Mouse (Mus musculus): ENCODE data around the gene Zbtb8a.
"Not testable (repeated sequence)": the region's sequence is repeated elsewhere in the genome, so short reads cannot be mapped to it uniquely, and the experiment has no call there.

The Zbtb8a gene

GRCm38 (mm10) chr4:129376961-129377545 is 863 bp downstream of the Zbtb8a start:
- DNase-seq (ENCODE audit: low spot score) = peak; percentile 15

GRCm38 (mm10) chr4:129375821-129376220 is 2.1 kb downstream of the Zbtb8a start:
- no peak for DNase-seq (ENCODE audit: low spot score)

GRCm38 (mm10) chr4:129375000-129375399 is 2.9 kb downstream of the Zbtb8a start:
- no peak for DNase-seq (ENCODE audit: low spot score)

DNA sequence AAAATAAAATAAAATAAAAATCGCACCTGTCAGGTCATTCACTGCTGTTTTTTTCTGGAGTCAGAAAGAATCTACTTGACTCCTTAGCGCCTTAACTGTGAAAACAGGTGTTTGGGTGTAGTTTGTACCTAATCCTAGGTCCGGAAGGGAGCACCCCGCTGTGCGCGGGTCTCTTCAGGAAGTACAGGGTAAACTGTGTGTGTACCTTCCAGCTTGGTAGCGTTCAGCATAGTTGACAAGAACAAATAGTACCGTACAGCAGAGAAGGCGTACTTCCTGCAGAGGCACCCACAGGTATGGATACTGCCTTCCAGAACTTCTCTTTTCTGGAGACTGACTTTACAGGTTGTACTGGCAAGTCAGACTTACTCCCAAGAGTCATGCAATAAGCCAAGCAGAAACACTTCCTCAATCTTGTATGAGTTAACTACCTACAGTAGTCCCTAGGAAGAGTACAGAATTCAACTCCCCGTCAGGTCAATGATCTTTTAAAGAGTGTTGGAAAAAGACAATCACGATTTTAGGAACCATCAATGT is 3.6 kb downstream of the Zbtb8a start:
- no peak for DNase-seq (ENCODE audit: low spot score)

- no peak for DNase-seq (ENCODE audit: low spot score)
These were observed 4.5 kb downstream of the Zbtb8a start for GRCm38 (mm10) chr4:129373202-129373976.

GRCm38 (mm10) chr4:129371391-129371790 is 6.5 kb downstream of the Zbtb8a start:
- DNase-seq (ENCODE audit: low spot score) = no peak

GRCm38 (mm10) chr4:129365224-129365623 is 12.7 kb downstream of the Zbtb8a start:
- DNase-seq (ENCODE audit: low spot score) = no peak

DNA sequence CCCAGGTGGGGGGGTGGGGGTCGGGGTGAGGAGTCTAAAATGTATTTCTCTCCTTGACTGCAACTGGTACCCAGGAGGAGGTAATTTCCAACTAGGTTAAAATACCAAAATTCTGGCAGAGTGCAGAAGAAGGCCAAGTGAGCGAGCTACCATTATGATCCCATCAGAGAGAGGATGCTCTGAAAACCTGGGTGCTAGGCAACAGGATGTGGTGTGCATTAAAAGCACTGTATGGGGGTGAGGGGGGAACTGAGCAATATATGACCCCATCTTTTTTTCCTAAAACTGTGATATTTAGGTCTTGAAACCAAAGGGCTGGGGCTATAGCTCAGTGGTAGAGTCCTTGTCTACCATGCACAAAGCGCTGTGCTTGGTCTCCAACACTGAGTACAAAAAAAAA is 13.5 kb downstream of the Zbtb8a start:
- no peak for DNase-seq (ENCODE audit: low spot score)

DNA sequence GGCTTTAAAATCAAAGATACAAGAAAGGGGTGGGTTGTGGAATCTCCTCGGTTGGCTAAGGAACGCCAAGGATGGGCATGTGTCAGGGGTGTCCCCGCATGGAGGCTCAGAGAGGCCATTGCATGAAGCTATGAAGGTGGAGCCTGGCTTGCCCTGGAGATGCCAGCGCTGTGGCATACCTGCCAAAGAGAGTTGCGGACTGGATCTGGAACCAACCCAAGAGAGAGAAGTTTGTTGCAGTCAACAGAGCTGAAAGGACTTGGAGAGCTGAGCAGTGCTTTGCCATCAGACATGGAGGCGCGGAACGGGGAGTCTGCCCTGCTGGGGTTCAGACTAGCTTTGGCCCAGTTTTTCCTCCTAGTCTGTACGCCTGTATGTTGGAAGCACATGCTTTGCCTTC is 14.5 kb downstream of the Zbtb8a start:
- DNase-seq (ENCODE audit: low spot score) = no peak

- no peak for DNase-seq (ENCODE audit: low spot score)
These were observed 15.1 kb downstream of the Zbtb8a start for GRCm38 (mm10) chr4:129362771-129363170.

DNA sequence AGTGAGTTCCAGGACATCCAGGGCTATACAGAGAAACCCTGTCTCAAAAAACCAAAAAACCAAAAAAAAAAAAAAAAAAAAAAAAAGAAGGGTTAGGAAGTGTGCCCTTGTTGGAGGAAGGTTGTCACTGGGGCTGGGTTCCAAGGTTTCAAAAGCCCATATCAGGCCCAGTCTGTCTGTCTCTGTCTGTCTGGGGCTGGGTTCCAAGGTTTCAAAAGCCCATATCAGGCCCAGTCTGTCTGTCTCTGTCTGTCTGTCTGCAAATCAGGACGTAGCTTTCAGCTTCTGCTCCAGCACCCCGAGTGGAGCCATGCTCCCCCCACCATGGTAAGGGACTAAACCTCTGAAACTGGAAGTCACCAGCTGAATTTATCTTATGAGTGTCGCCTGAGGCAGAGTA is 15.7 kb downstream of the Zbtb8a start:
- not testable (repeated sequence) for DNase-seq (ENCODE audit: low spot score)

- no peak for DNase-seq (ENCODE audit: low spot score)
These were observed 20.2 kb downstream of the Zbtb8a start for GRCm38 (mm10) chr4:129357613-129358163.

DNA sequence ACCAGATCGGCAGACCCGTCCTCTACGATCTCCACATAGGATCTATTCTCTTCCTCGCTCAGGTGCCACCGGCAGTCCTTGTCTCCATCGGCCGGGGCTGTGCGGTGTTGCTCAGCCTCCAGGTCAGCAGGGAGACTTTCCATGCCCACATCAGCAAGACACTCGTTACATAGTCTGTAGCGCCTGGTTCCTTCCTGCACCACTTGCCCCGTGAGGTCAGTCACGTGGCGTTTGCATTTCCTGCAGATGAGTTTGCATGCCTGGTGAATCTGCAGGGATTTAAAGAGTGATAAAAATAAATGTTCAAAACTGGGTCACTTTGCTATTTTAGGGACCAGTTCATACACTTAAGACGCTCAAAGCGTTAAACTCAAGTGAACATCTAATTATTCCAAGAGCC is 23.7 kb downstream of the Zbtb8a start:
- no peak for DNase-seq (ENCODE audit: low spot score)

GRCm38 (mm10) chr4:129353176-129353575 is 24.7 kb downstream of the Zbtb8a start:
- no peak for DNase-seq (ENCODE audit: low spot score)

GRCm38 (mm10) chr4:129351111-129351510 is 26.8 kb downstream of the Zbtb8a start:
- DNase-seq (ENCODE audit: low spot score) = peak; percentile 65

DNA sequence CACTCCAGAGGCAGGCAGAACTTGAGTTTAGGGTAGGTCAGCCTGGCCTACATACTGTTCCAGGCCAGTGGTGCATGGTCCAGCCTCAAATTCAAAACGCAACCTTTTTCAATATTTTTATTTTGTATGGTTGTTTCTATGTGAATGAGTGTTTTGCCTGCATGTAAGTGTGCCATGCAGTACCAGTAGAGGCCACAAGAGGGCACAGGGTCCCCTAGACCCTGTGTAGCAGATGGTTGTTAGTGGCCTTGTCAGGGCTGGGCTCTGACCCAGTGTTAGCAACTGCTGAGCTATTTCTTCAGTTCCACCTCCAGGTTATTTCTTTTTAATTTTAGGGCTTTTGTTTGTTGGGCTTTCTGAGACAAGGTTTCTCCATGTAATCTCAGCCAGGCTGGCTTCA is 27.3 kb downstream of the Zbtb8a start:
- DNase-seq (ENCODE audit: low spot score) = peak; percentile 80

DNA sequence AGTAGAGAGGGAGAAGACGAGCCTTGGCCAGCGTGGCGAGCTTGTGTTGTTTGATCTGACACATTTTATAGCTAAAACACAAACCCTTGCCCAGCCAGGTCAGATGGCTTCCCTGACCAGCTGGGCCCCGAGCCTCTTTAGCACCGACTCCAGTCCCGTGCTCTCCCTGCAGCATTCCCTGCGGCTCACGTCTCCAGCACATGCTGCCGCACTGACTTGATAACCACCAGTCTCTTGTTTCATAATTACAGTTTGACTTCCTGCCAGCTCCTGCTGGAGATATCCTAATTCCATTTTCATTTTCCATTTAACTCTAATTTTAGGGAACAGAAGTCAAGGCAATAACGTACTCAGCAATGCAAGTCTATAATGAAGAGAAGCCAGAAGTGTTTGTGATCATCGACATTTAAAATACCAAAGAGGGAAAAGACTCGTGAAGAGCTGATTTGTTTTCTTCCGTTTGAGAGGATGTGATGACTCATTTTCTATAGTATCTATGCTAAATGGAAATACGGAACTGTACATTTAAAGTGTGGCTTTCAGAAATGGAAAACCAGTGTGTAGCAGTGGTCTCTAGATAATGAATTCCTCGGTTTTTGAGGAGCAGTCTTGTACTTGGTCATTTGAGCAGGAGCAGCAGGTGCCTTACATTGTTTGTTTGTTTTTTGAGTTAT is 31.3 kb downstream of the Zbtb8a start:
- DNase-seq (ENCODE audit: low spot score) = peak; percentile 57

DNA sequence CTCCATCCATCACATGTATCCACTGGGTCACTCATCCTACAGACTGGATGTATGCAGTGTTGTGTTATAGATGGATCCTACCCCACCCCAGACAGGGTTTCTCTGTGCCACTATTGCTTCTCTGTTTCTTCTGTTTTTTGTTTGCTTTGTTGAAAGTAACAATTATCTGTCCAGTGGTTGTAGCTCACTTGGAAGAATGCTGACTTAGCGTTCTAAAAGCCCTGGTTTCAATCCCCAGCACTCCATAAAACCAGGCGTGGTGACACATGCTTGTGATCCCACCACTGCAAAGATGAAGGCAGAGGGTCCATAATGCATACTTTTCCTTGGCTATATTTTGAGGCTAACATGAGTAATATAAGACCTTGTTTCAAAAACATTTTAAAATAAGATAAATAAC is 35.2 kb downstream of the Zbtb8a start:
- no peak for DNase-seq (ENCODE audit: low spot score)

DNA sequence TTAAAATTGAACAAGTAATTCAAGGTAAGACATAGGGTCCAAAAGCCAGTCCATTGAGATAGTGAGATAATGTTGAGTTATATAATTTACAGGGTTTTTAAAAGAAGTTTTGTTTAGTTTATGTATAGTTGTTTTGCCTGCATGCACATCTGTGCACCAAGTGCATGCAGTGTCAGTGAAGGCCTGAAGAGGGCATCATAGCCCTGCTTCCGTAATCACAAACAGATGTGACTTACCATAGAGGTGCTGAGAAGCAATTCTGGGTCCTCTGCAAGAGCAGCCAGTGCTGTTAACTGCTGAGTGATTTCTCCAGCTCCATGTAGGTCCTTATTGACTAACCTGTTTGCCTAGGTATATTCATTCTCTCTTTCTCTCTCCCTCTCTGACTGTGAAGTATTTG is 36.0 kb downstream of the Zbtb8a start:
- no peak for DNase-seq (ENCODE audit: low spot score)

GRCm38 (mm10) chr4:129339743-129340142 is 38.2 kb downstream of the Zbtb8a start:
- DNase-seq (ENCODE audit: low spot score) = no peak

GRCm38 (mm10) chr4:129336291-129336690 is 41.6 kb downstream of the Zbtb8a start:
- no peak for DNase-seq (ENCODE audit: low spot score)

DNA sequence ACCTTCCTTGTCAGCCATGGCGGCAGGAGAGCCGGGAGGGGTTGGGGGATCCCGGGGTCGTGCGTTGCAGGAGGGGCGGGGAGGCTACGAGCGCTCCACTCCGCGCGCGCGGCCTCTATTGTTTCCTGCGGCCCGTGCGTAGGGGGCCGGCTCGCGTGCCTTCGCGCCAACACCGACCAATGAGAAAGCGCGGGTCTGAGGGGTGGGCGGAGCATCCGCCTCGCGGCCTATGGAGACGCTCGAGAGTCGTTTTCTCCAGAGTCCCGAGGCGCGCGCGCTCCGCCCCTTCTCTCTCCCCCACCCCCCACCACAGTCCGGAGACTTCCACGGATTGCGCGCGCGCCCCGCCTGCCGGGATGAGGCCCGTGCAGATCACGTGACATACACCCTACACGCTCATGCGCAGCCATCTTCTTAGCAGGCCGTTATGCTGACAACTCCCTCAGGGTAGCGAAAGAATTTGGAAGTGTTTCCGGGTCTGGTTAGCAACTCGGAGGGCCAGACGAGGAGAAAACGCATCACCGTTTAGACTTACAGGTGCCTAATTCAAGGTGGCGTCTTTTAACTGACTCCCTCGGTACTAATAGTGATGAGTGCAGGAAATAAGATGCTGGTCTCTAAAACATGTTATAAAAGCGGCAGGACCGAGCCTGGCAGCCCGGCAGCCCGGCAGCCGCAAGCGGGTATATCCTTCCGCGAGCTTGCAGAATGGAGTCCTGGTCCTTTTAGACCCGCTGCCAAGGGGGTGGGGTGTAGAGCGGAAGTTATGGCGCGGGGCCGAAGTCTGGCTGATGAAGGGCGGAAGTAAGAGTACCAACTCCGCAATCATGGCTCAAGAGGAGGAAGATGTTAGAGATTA is 42.5 kb downstream of the Zbtb8a start, which contains the start of the genes Rbbp4 and Zbtb8os:
Gene Rbbp4, minus strand, starts transcription at position 155 of the 859 bp plus-strand sequence.
Gene Zbtb8os, plus strand, starts transcription at position 480 of the 859 bp plus-strand sequence.
- peak; percentile 97 for DNase-seq (ENCODE audit: low spot score)

Data from layer of hippocampus, adult 11-12 months (tissue).